Mouse (Mus musculus): ENCODE measurements around the gene Ndufb7. TPM values are rescaled to one million over a fixed set of nuclear protein-coding genes. Genes with fewer than 3 reads are reported as not detected.

Gene Ndufb7
- total and polyA plus RNA-seq, 3 experiments = 144 to 331 (median 223) TPM

DNA sequence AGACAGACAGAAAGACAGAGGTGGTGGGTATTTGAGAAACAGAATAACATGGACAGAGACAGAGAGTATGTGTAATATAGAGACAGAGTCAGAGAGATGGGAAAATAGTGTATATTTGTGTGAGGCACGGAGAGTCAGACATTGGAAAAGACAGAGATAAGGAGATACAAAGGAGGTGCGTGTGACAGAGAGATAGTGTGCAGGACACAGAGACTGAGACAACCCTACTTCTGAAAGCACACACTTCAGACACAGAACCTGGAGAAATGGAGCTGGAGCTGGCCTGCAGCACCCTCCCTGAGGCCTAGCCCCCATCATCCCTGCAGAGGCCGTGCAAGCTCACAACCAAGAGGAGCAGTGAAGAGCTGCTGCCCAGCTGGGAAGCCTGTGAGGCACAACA lies 3.8 kb upstream of the Ndufb7 start:
- no peaks in the 10 kb centered on the region for H3K9me3 ChIP-seq (replicated peaks; ENCODE audit: low read length)
- H3K4me1 ChIP-seq (ENCODE audit: control insufficient read depth in 1 of 2, insufficient read depth in 2 of 2) = peaks cover 1 to 11% of the 10 kb centered on the region in 2 experiments; a peak in 3 of 4 replicates
- H3K27ac ChIP-seq (ENCODE audit: insufficient read depth, low read depth) = no peak overlapping the region
- peaks cover 7% of the 10 kb centered on the region for H3K79me2 ChIP-seq (replicated peaks; ENCODE audit: control insufficient read depth, extremely low read depth, insufficient read depth, poor library complexity, severe bottlenecking)
- TF ChIP-seq USF1 (IDR thresholded peaks at IDR 0.05; ENCODE audit: low read depth, low read length) = no peak
- TF ChIP-seq CTCF (conservative IDR thresholded peaks at IDR 0.05 in 1 of 2, IDR thresholded peaks at IDR 0.05 in 1 of 2; ENCODE audit: low read depth in 2 of 2, low read length in 2 of 2) = no peak
- TF ChIP-seq PAX5 (IDR thresholded peaks at IDR 0.05; ENCODE audit: low read length) = no peak
- no peak for TF ChIP-seq TBP (conservative IDR thresholded peaks at IDR 0.05; ENCODE audit: low read depth, low read length)
- TF ChIP-seq CHD2 (IDR thresholded peaks at IDR 0.05; ENCODE audit: low read length) = no peak
- TF ChIP-seq UBTF (IDR thresholded peaks at IDR 0.05; ENCODE audit: low read depth, low read length) = no peak
- TF ChIP-seq MAZ (IDR thresholded peaks at IDR 0.05; ENCODE audit: low read depth, low read length) = no peak
- TF ChIP-seq MAX (IDR thresholded peaks at IDR 0.05; ENCODE audit: low read length) = no peak
- TF ChIP-seq NELFE (IDR thresholded peaks at IDR 0.05; ENCODE audit: low read depth, low read length) = no peak
- TF ChIP-seq ETS1 (conservative IDR thresholded peaks at IDR 0.05; ENCODE audit: low read depth, low read length) = no peak
- TF ChIP-seq ZC3H11A (IDR thresholded peaks at IDR 0.05; ENCODE audit: low read depth, low read length) = no peak
- TF ChIP-seq EP300 (IDR thresholded peaks at IDR 0.05; ENCODE audit: low read length) = no peak
- TF ChIP-seq MXI1 (IDR thresholded peaks at IDR 0.05; ENCODE audit: low read depth, low read length) = no peak
- H3K27me3 ChIP-seq (replicated peaks) = no peaks in the 10 kb centered on the region
- H3K9ac ChIP-seq (ENCODE audit: insufficient read depth, low read depth) = no peak overlapping the region
- H3K4me2 ChIP-seq (ENCODE audit: insufficient read depth, low read depth, poor library complexity, severe bottlenecking) = no peak overlapping the region
- in situ Hi-C loops (cut with MboI; ENCODE audit: low pct_ligation_motif_present, low pct_unique_long_range_greater_than_20kb, low sequenced_read_pairs) = no loop called here
- no peak for DNase-seq (ENCODE audit: extremely low read depth)
- no peaks in the 10 kb centered on the region for H3K36me3 ChIP-seq (replicated peaks in 1 of 2; ENCODE audit: control insufficient read depth in 1 of 2, insufficient read depth in 1 of 2, low read length in 1 of 2)
- no peak overlapping the region for H3K4me3 ChIP-seq (replicated peaks in 1 of 3; ENCODE audit: low read depth in 2 of 3, low read length in 2 of 3, poor library complexity in 1 of 3)
- dilution Hi-C loops (cut with MboI; ENCODE audit: extremely low pct_ligation_motif_present, extremely low pct_unique_long_range_greater_than_20kb, low sequenced_read_pairs) = no loop called here

GRCm38 (mm10) chr8:83563246-83563645 lies 3.2 kb upstream of the Ndufb7 start:
- Histone ChIP-seq H3K4me3 (replicated peaks in 1 of 3; ENCODE audit: low read depth in 2 of 3, low read length in 2 of 3, poor library complexity in 1 of 3) (no peak overlapping the region), H3K27me3 (replicated peaks) (no peaks in the 10 kb centered on the region), H3K9ac (ENCODE audit: insufficient read depth, low read depth) (no peak overlapping the region), H3K79me2 (replicated peaks; ENCODE audit: control insufficient read depth, extremely low read depth, insufficient read depth, poor library complexity, severe bottlenecking) (peaks cover 13% of the 10 kb centered on the region), H3K9me3 (replicated peaks; ENCODE audit: low read length) (no peaks in the 10 kb centered on the region), H3K4me2 (ENCODE audit: insufficient read depth, low read depth, poor library complexity, severe bottlenecking) (no peak overlapping the region), H3K27ac (ENCODE audit: insufficient read depth, low read depth) (no peak overlapping the region), H3K36me3 (replicated peaks in 1 of 2; ENCODE audit: control insufficient read depth in 1 of 2, insufficient read depth in 1 of 2, low read length in 1 of 2) (peaks cover 0 to 2% of the 10 kb centered on the region in 2 experiments), H3K4me1 (ENCODE audit: control insufficient read depth in 1 of 2, insufficient read depth in 2 of 2) (peaks cover 6 to 17% of the 10 kb centered on the region in 2 experiments)
- dilution Hi-C loops (cut with MboI; ENCODE audit: extremely low pct_ligation_motif_present, extremely low pct_unique_long_range_greater_than_20kb, low sequenced_read_pairs) = no loop called here
- DNase-seq (ENCODE audit: extremely low read depth) = no peak
- in situ Hi-C loops (cut with MboI; ENCODE audit: low pct_ligation_motif_present, low pct_unique_long_range_greater_than_20kb, low sequenced_read_pairs) = no loop called here
- no peak for TF ChIP-seq GABPA (IDR thresholded peaks at IDR 0.05; ENCODE audit: insufficient replicate concordance, low read depth, low read length)
- no peak for TF ChIP-seq BHLHE40 (IDR thresholded peaks at IDR 0.05; ENCODE audit: low read depth, low read length)
- TF ChIP-seq ZMIZ1 (IDR thresholded peaks at IDR 0.05; ENCODE audit: low read depth, low read length) = no peak
- no peak for TF ChIP-seq TCF12 (IDR thresholded peaks at IDR 0.05; ENCODE audit: low read depth, low read length)
- no peak for TF ChIP-seq PAX5 (IDR thresholded peaks at IDR 0.05; ENCODE audit: low read length)
- TF ChIP-seq NELFE (IDR thresholded peaks at IDR 0.05; ENCODE audit: low read depth, low read length) = no peak
- no peak for TF ChIP-seq CTCF (conservative IDR thresholded peaks at IDR 0.05 in 1 of 2, IDR thresholded peaks at IDR 0.05 in 1 of 2; ENCODE audit: low read depth in 2 of 2, low read length in 2 of 2)
- no peak for TF ChIP-seq USF1 (IDR thresholded peaks at IDR 0.05; ENCODE audit: low read depth, low read length)
- TF ChIP-seq UBTF (IDR thresholded peaks at IDR 0.05; ENCODE audit: low read depth, low read length) = no peak
- TF ChIP-seq KAT2A (IDR thresholded peaks at IDR 0.05; ENCODE audit: insufficient replicate concordance, low read length) = no peak
- no peak for TF ChIP-seq MEF2A (IDR thresholded peaks at IDR 0.05; ENCODE audit: borderline replicate concordance, low read depth, low read length)
- TF ChIP-seq ETS1 (conservative IDR thresholded peaks at IDR 0.05; ENCODE audit: low read depth, low read length) = no peak
- no peak for TF ChIP-seq JUND (conservative IDR thresholded peaks at IDR 0.05; ENCODE audit: low read depth, low read length)
- TF ChIP-seq MYC (IDR thresholded peaks at IDR 0.05; ENCODE audit: low read depth, low read length) = no peak
- no peak for TF ChIP-seq ZKSCAN1 (IDR thresholded peaks at IDR 0.05; ENCODE audit: borderline replicate concordance, low read depth, low read length)
- no peak for TF ChIP-seq CHD1 (IDR thresholded peaks at IDR 0.05; ENCODE audit: low read depth, low read length)
- no peak for TF ChIP-seq POLR2AphosphoS2 (IDR thresholded peaks at IDR 0.05; ENCODE audit: low read depth, low read length)
- no peak for TF ChIP-seq MXI1 (IDR thresholded peaks at IDR 0.05; ENCODE audit: low read depth, low read length)
- no peak for TF ChIP-seq EP300 (IDR thresholded peaks at IDR 0.05; ENCODE audit: low read length)

All from CH12.LX (cell line).